Mouse (Mus musculus) liver, adult 2 months (tissue): Measurements from ENCODE around the gene Tshb.

Experiments
- CTCF ChIP-seq: fragments of 200-500 bp; IDR thresholded peaks from 2 replicates; pipeline ENCODE4 v1.5.1; 2011; ENCODE audit warnings: low read depth, low read length, control low read depth
- POLR2A ChIP-seq: fragments of 200-500 bp; IDR thresholded peaks from 2 replicates; pipeline ENCODE4 v1.6.1; 2011; ENCODE audit warnings: low read length, control low read depth; ENCODE audit not compliant: insufficient read depth; ENCODE audit errors: extremely low read depth

DNA sequence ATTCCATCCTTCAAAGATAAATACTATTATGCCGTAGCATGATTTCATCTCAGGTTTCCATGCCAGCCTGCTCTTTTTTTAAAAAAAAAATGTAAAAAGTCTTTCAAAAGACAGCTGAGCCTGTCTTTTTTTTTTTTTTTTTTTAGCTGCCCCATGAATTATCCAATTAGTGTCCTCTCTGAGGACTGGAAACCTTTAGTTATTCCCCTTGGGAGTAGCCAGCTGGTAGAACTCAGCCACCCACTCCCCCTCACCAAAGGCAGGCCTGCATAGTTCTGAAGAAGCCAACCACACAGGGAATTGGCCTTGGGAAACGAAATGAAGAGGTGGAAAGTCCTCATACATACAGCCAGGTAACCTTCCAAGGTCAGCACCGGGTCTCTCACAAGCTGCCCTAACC is 34.5 kb downstream of the Tshb start:
- TF ChIP-seq CTCF, result no peak
- no peak for TF ChIP-seq POLR2A
